Mouse (Mus musculus) lung, postnatal 25 days (tissue): ENCODE results near the gene Iqgap1.

Source experiments
- DNase-seq: peaks from one replicate; pipeline ENCODE4 v3.0.0; 2022; ENCODE audit warnings: low spot score

Iqgap1 gene

GRCm38 (mm10) chr7:80825843-80826403 is at the start of gene Iqgap1:
Gene Iqgap1, minus strand, starts transcription at chr7:80825974.
- DNase-seq = no peak

- no peak for DNase-seq
Observed at GRCm38 (mm10) chr7:80873631-80874030, 47.9 kb upstream of the Iqgap1 start.

GRCm38 (mm10) chr7:80873038-80873437 is 47.3 kb upstream of the Iqgap1 start:
- no peak for DNase-seq

- DNase-seq = no peak
Observed at GRCm38 (mm10) chr7:80868686-80869085, 42.9 kb upstream of the Iqgap1 start.

- no peak for DNase-seq
Observed at GRCm38 (mm10) chr7:80866514-80867147, 40.9 kb upstream of the Iqgap1 start.

- no peak for DNase-seq
Observed at GRCm38 (mm10) chr7:80865521-80865920, 39.7 kb upstream of the Iqgap1 start.

- no peak for DNase-seq
Observed at GRCm38 (mm10) chr7:80864831-80865230, 39.1 kb upstream of the Iqgap1 start.

GRCm38 (mm10) chr7:80864151-80864550 is 38.4 kb upstream of the Iqgap1 start:
- no peak for DNase-seq

GRCm38 (mm10) chr7:80863520-80863919 is 37.7 kb upstream of the Iqgap1 start:
- no peak for DNase-seq

- no peak for DNase-seq
Observed at GRCm38 (mm10) chr7:80862475-80862874, 36.7 kb upstream of the Iqgap1 start.

- DNase-seq = peak; percentile 95
Observed at GRCm38 (mm10) chr7:80860729-80861274, 35.0 kb upstream of the Iqgap1 start, which contains the start of gene Zscan2. Gene Zscan2, plus strand, starts transcription at chr7:80860920.

- DNase-seq = peak; percentile 78
Observed at GRCm38 (mm10) chr7:80860227-80860626, 34.5 kb upstream of the Iqgap1 start.

GRCm38 (mm10) chr7:80857181-80857580 is 31.4 kb upstream of the Iqgap1 start:
- peak; percentile 77 for DNase-seq

- DNase-seq = no peak
Observed at GRCm38 (mm10) chr7:80855316-80855715, 29.5 kb upstream of the Iqgap1 start.

GRCm38 (mm10) chr7:80853218-80853617 is 27.4 kb upstream of the Iqgap1 start:
- DNase-seq = no peak

- DNase-seq = no peak
Observed at GRCm38 (mm10) chr7:80850520-80850919, 24.7 kb upstream of the Iqgap1 start.

- peak; percentile 78 for DNase-seq
Observed at GRCm38 (mm10) chr7:80849710-80850109, 23.9 kb upstream of the Iqgap1 start.

GRCm38 (mm10) chr7:80849267-80849666 is 23.5 kb upstream of the Iqgap1 start:
- DNase-seq = no peak

- DNase-seq = no peak
Observed at GRCm38 (mm10) chr7:80846709-80847108, 20.9 kb upstream of the Iqgap1 start.

- no peak for DNase-seq
Observed at GRCm38 (mm10) chr7:80846280-80846678, 20.5 kb upstream of the Iqgap1 start.

GRCm38 (mm10) chr7:80845621-80846279 is 20.0 kb upstream of the Iqgap1 start:
- DNase-seq = peak; percentile 44

GRCm38 (mm10) chr7:80844691-80845090 is 18.9 kb upstream of the Iqgap1 start:
- no peak for DNase-seq
